Mouse (Mus musculus) stomach, embryonic 15.5 days (tissue): Measurements from ENCODE around the gene H6pd. TPM values are rescaled to one million over a fixed set of nuclear protein-coding genes. Genes with fewer than 3 reads are reported as not detected.

Experiments
- ATAC-seq: fragments of 200-750 bp; cut with Nextera tagmentation; 2 replicates; pipeline ENCODE4 v1.8.0; 2017; ENCODE audit warnings: low read depth, moderate number of reproducible peaks, moderate TSS enrichment; ENCODE audit not compliant: insufficient read depth, low FRiP score
- H3K27ac ChIP-seq: fragments of 300-500 bp; sonication (generic); 2 replicates; pipeline ENCODE4 v1.5.1; 2015; ENCODE audit warnings: mild to moderate bottlenecking, inconsistent platforms
- H3K27me3 ChIP-seq: fragments of 300-500 bp; sonication (generic); replicated peaks from 2 replicates; pipeline ENCODE4 v1.6.1; 2015; ENCODE audit warnings: inconsistent platforms
- H3K36me3 ChIP-seq: fragments of 300-500 bp; sonication (generic); 2 replicates; pipeline ENCODE4 v1.6.1; 2015; ENCODE audit warnings: inconsistent platforms
- H3K4me1 ChIP-seq: fragments of 300-500 bp; sonication (generic); 2 replicates; pipeline ENCODE4 v1.6.1; 2015; ENCODE audit warnings: inconsistent platforms
- H3K4me2 ChIP-seq: fragments of 300-500 bp; sonication (generic); 2 replicates; pipeline ENCODE4 v1.6.1; 2015; ENCODE audit warnings: mild to moderate bottlenecking, inconsistent platforms
- H3K4me3 ChIP-seq: fragments of 300-500 bp; sonication (generic); replicated peaks from 2 replicates; pipeline ENCODE4 v1.5.1; 2015; ENCODE audit warnings: inconsistent platforms
- H3K9ac ChIP-seq: fragments of 300-500 bp; sonication (generic); 2 replicates; pipeline ENCODE4 v1.6.1; 2015; ENCODE audit warnings: inconsistent platforms
- H3K9me3 ChIP-seq: fragments of 300-500 bp; sonication (generic); 2 replicates; pipeline ENCODE4 v1.6.1; 2016; ENCODE audit warnings: inconsistent platforms
- WGBS: fragments of 180-500 bp; shearing (Covaris S2); methylation state at CpG from one replicate; pipeline ENCODE4 v1.1.7; 2015; 5-methylcytosine and 5-hydroxymethylcytosine counted together
- polyA plus RNA-seq: library from polyadenylated mRNA; unstranded; fragments of >200 nt; fragmentation: Nextera tagmentation; extraction: Ambion mirVana; gene quantifications from 2 replicates; pipeline ENCODE4 v1.2.1, GENCODE M21; 2015

Gene H6pd
- polyA plus RNA-seq, 1 experiment from 2014 or later: 14.4 TPM

DNA sequence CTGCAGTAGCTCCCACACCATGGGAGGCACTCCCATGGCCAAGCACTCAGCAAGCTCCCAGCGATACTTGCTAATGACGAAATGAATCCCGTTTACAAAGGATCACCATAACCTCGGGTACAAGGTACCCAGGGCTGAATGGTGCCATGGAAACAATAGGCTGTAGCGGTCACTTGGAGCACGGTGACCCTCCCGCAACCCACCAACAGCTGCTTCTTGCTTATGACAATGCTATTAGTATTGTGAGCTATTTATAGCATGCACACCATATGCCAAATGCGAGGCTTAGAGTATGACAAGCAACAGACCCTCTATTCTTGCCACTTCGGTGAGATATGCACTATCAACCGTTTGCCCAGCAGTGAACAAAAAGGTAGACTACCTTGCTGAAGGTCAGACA lies 3.6 kb downstream of the H6pd start:
- Histone ChIP-seq H3K4me2 (no peak overlapping the region), H3K36me3 (no peaks in the 10 kb centered on the region), H3K27ac (no peak overlapping the region), H3K4me1 (peaks cover 60% of the 10 kb centered on the region), H3K4me3 (no peak overlapping the region), H3K9me3 (no peaks in the 10 kb centered on the region), H3K27me3 (no peaks in the 10 kb centered on the region), H3K9ac (no peak overlapping the region)
- ATAC-seq: no peak
- 85% methylated on average over 10 of the region's 10 CpGs for WGBS

DNA sequence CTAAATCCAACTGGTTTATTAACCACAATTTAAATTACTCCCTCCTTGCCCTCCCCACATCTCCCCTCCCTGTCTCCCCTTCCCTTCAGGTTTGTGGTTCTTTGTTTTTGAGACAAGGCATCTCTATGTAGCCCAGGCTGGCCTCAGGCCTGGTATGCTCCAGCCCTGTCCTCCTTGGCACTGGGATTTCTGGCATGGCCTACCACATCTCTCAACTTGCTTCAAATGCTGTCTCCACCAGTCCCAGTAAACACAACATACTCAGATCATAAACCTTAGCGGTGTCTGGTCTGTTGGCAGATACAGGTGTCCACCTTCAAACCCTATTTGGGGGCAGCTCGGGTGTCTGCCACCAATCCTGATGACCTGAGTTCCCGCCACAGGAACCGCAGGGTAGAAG lies 5.2 kb downstream of the H6pd start:
- WGBS: 57% methylated on average over 4 of the region's 4 CpGs
- H3K9ac ChIP-seq: no peak overlapping the region
- H3K9me3 ChIP-seq: no peaks in the 10 kb centered on the region
- no peaks in the 10 kb centered on the region for H3K27me3 ChIP-seq
- no peaks in the 10 kb centered on the region for H3K36me3 ChIP-seq
- peaks cover 61% of the 10 kb centered on the region for H3K4me1 ChIP-seq
- H3K4me2 ChIP-seq: no peak overlapping the region
- no peak overlapping the region for H3K4me3 ChIP-seq
- no peak for ATAC-seq
- H3K27ac ChIP-seq: peak overlapping the region; percentile 58

DNA sequence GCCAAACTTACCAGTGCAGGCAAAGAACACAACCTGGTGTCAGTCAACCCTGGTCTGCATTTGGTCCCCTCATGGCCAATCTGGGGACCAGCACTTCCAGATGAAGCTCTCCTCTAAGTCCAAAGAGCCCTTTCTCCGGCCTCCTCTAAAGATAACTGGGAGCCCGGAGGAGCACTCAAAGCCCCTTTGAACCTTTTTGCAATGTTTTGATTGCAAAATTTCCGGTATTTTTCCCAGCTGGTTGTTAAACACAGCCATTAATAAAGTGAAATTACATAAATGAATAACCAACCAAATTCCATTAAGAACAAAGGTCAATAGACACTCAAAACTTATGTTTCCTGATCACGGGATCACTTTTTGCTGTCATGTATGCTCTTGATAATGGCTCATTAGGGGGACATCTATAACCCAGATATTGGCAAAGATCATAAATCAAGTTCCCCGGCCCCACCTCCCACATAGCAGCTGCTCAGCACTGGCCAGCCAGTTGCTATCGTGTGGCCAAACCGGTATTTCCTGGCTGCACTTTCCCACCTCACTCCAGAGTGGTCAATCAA lies 5.7 kb downstream of the H6pd start:
- Histone ChIP-seq H3K9ac (no peak overlapping the region), H3K4me2 (peak overlapping the region; percentile 6; the same call in 1 of the 2 replicates), H3K27me3 (no peaks in the 10 kb centered on the region), H3K9me3 (no peaks in the 10 kb centered on the region), H3K4me3 (no peak overlapping the region), H3K4me1 (peaks cover 56% of the 10 kb centered on the region), H3K36me3 (no peaks in the 10 kb centered on the region), H3K27ac (peak overlapping the region; percentile 49)
- peak; percentile 62 for ATAC-seq
- WGBS: 17% methylated on average over 7 of the region's 7 CpGs

DNA sequence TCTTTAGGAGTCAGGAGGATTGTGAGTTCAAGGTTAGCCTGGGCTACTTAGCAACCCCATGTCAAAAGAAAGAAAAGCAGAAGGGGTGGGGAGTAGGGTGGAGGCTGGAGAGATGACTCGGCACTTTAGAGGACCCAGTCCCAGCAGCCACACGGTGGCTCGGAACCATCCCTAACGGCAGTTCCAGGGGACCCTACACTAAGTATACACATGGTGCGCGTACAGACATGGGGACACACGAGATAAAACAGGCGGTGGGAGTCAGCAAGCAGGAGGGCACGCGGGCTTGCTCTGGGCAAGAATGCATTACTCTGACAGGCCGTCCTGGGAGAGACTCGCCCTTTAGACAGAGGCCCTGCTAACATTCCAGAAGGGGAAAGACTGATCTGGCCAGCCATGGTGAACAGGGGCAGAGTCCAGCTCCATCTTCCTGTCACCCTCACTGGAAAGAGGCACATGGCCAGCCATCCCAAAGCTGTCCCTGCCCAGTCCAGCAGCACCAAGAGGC lies 6.7 kb downstream of the H6pd start:
- Histone ChIP-seq H3K27me3 (no peaks in the 10 kb centered on the region), H3K4me1 (peaks cover 50% of the 10 kb centered on the region), H3K4me2 (peak overlapping the region; percentile 21; the same call in 1 of the 2 replicates), H3K4me3 (no peak overlapping the region), H3K36me3 (no peaks in the 10 kb centered on the region), H3K9ac (no peak overlapping the region), H3K27ac (peak overlapping the region; percentile 49), H3K9me3 (no peaks in the 10 kb centered on the region)
- WGBS: 44% methylated on average over 12 of the region's 12 CpGs
- no peak for ATAC-seq

DNA sequence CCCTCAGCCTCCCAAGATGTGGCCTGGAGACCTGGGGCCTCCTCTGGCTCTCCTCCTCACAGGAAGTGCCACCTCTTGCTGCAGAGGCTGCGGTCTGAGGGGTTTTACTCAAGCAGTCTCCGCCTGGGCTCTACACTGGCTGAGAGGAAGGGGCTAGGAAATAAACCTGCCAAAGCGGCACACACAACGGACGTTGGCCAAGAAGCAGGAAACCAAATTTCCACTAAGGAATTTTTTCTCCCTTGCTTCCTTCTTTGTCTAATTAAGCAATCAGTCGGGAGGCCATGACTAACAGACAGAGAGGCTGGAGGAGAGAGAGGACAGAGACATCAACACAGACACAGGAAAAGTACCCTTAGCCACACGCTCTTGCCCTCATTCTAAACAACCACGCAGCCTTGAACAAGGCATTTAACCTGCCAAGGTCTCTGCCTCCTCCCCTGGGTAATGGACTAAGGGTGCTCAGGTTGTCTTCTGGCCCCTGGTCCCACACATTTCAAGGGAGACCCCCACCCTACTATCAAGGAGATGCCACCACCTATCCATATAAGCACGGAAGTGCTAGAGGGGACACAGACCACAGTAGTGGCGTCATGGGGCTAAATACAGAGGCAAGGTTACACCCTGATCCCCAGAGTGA lies 7.5 kb downstream of the H6pd start:
- no peak for ATAC-seq
- whole genome bisulfite sequencing: 52% methylated on average over 10 of the region's 10 CpGs

DNA sequence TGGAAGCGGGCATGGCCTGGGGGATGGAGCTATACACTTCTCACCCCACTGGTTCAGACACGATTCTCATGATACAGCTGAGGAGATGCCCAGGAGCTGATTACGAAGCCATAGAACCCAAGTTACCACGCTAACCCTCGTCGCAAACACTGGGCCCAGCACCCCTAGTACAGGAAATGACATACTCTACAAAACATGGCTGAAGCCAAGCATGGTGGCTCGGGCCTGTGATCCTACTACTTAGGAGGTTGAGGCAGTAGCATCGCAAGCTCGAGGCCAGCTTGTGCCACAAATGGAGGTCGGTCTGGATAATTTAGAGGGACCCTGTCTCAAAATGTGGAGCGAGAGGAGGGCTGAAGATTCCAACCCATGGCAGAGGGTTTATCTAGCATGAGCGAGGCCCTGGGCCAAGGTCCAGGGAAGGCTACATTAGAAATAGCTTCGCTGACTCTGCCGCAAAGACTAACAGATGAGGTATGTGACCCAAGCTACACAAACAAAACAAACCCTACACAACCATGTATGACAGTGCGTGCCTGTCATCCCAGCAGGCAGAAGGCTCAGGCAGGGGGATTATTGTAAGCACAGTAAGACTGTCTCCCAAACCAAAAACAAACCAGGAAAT lies 8.8 kb downstream of the H6pd start:
- WGBS: 78% methylated on average over 15 of the region's 15 CpGs
- Histone ChIP-seq H3K27ac (0 out of 2 replicates have a peak overlapping the region, but pooled peaks have one; percentile 61), H3K36me3 (no peaks in the 10 kb centered on the region), H3K9ac (no peak overlapping the region), H3K27me3 (no peaks in the 10 kb centered on the region), H3K4me3 (no peak overlapping the region), H3K4me1 (peaks cover 55% of the 10 kb centered on the region), H3K4me2 (no peak overlapping the region), H3K9me3 (no peaks in the 10 kb centered on the region)
- ATAC-seq: no peak

More for the DNA sequence above, 7.5 kb downstream of the H6pd start:
- Histone ChIP-seq H3K27me3 (no peaks in the 10 kb centered on the region), H3K27ac (peak overlapping the region; percentile 61), H3K4me2 (peak overlapping the region; percentile 9), H3K4me3 (no peak overlapping the region), H3K36me3 (no peaks in the 10 kb centered on the region), H3K9ac (no peak overlapping the region), H3K9me3 (no peaks in the 10 kb centered on the region), H3K4me1 (peaks cover 52% of the 10 kb centered on the region)

DNA sequence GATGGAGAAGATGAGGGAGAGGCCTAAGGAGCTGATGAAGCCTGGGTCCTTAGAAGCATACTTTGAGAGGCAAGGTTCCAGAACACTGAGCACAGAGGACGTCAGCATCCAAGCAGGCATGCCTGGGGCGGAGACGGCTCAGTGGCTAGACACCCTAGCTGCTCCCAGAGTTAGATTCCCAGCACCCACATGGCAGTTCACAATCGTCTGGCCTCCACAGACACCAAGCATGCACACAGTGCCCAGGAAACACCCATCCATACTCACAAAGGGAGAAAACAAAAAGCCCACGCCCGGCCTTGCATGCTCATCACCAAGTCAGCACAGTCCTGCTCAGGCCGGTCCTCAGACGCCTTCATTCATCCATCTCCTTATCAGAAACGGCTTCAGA lies 9.3 kb downstream of the H6pd start:
- H3K9me3 ChIP-seq: no peaks in the 10 kb centered on the region
- WGBS: 81% methylated on average over 9 of the region's 9 CpGs
- no peak overlapping the region for H3K27ac ChIP-seq
- H3K27me3 ChIP-seq: no peaks in the 10 kb centered on the region
- H3K4me1 ChIP-seq: peaks cover 55% of the 10 kb centered on the region
- H3K9ac ChIP-seq: no peak overlapping the region
- ATAC-seq: no peak
- no peak overlapping the region for H3K4me2 ChIP-seq
- H3K36me3 ChIP-seq: no peaks in the 10 kb centered on the region
- no peak overlapping the region for H3K4me3 ChIP-seq

DNA sequence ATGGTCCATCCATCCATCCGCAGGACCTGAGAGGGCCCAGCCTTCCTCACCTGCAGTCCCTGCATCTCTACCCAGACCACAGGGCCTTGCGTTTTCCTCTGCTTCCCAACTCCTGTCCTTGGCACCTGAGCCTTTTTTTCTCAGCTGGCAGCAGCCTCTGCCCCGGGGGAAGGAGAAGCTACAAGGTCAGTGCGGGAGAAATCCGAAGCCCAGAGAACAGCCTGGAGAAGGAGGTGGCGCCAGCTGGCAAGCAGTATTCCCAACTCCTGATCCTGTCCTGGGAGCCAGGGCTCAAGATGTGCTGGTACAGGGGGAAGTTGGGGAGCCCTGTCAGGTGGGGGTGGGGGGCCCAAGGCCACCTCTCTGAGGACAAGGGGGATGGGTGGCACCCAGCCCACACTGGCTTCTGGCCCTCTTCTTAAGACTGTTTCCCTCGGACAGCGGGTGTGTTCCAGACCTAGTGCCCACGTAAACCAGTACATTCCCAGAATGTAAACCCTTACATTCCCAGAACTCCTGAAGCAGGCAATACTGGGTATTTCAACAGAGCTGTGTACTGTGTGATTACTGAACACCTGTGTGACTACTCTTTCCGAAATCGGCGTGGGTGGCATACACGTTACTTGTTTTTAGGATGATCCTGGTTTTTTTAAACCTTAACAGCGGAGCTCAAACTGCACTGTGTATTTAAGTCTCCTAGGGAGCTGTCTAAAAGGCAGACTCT lies 9.9 kb downstream of the H6pd start:
- Histone ChIP-seq H3K9ac (no peak overlapping the region), H3K4me2 (no peak overlapping the region), H3K4me1 (peaks cover 51% of the 10 kb centered on the region), H3K36me3 (no peaks in the 10 kb centered on the region), H3K4me3 (no peak overlapping the region), H3K27me3 (no peaks in the 10 kb centered on the region), H3K9me3 (no peaks in the 10 kb centered on the region), H3K27ac (no peak overlapping the region)
- ATAC-seq: no peak
- 83% methylated on average over 14 of the region's 14 CpGs for WGBS

DNA sequence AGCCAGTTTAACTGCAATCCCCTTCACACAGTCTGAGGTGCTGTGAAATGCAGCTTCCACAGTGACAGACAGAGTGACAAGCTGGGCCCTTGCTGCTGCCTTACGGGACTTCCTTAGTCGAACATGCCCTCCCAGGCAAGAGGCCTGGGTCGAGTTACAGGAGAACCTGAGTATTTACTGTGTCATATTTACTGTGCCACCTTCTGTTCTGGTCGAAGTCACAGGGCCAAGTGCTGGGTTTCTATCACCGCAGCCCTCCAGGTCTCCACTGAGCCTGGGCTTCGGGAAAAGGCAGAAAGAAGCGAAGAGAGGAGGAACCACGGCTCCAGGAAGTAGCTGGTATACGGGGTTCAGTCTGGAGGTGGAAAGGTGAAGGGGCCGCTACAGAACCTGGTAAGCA lies 10.8 kb downstream of the H6pd start:
- H3K4me1 ChIP-seq: peaks cover 44% of the 10 kb centered on the region

DNA sequence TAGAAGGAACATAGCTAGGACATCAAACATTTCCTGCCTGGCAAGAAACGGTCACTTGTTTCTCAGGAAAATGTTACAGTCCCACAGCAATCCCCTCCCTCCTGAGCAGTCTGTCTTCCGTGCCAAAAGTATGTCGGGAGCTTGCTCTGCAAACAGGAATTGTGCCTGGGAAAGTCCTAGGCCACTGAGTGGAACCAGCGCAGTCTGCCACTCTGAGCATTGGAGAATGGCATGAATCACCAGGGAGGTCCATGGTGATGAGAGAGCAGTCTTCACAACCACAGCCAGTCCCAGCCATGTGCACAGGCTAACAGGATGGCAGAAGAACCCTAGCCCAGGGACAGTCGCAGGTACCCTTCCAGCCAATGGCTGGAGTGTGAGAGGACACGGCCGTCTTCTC lies 12.4 kb downstream of the H6pd start:
- Histone ChIP-seq H3K9me3 (no peaks in the 10 kb centered on the region), H3K27me3 (no peaks in the 10 kb centered on the region), H3K4me3 (no peak overlapping the region), H3K9ac (no peak overlapping the region), H3K27ac (no peak overlapping the region), H3K36me3 (no peaks in the 10 kb centered on the region), H3K4me1 (peaks cover 32% of the 10 kb centered on the region), H3K4me2 (no peak overlapping the region)
- ATAC-seq: no peak
- 71% methylated on average over 7 of the region's 7 CpGs for WGBS

More for the DNA sequence above, 10.8 kb downstream of the H6pd start:
- H3K4me3 ChIP-seq: no peak overlapping the region
- no peaks in the 10 kb centered on the region for H3K36me3 ChIP-seq
- H3K4me2 ChIP-seq: no peak overlapping the region
- peak overlapping the region; percentile 49; the same call in 1 of the 2 replicates for H3K27ac ChIP-seq
- H3K9me3 ChIP-seq: no peaks in the 10 kb centered on the region
- ATAC-seq: no peak; the same call in 1 of the 2 replicates
- H3K27me3 ChIP-seq: no peaks in the 10 kb centered on the region
- H3K9ac ChIP-seq: no peak overlapping the region
- 60% methylated on average over 10 of the region's 10 CpGs for WGBS

DNA sequence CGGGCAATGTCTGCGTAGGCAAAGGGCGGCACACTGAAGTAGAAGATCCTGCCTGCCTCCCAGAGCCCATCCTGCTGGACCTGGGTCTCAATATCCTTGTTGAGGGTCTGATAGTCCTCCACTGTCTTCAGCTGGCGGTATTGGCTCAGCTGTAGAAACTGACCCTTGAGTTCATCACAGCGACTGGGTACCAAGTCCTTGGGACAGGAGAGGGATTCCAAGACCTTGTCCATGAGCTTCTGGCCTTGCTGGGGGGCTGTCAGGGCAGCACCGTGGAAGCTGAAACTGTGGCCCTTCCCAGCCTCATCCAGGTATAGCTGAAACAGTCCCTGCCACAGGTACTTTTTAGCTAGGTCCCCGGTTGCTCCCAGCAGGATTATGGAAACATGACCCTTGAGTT lies 12.9 kb downstream of the H6pd start:
- H3K9me3 ChIP-seq: no peaks in the 10 kb centered on the region
- ATAC-seq: no peak
- H3K27me3 ChIP-seq: no peaks in the 10 kb centered on the region
- no peaks in the 10 kb centered on the region for H3K36me3 ChIP-seq
- 83% methylated on average over 7 of the region's 7 CpGs for WGBS
- no peak overlapping the region for H3K4me3 ChIP-seq
- no peak overlapping the region for H3K9ac ChIP-seq
- H3K4me2 ChIP-seq: no peak overlapping the region
- peaks cover 32% of the 10 kb centered on the region for H3K4me1 ChIP-seq
- no peak overlapping the region for H3K27ac ChIP-seq

DNA sequence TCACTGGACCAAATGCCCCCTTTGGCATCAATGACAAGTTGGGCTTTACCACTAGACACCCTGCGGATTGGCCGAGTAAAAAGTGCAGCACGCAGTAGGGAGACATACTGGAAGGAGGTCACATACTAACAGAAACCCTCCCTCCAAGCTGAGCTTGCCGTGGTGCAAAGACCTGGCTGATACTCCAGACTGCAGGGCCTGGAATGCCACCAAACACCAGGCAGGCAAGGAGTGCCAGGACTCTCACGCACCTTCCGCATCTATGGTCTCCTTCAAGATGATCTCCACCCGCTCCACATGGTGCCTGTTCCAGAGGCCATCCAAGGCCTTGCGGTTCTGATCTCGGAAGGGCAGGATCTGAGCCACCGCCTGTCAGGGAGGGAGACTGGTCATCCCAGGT lies 14.6 kb downstream of the H6pd start:
- H3K4me2 ChIP-seq: no peak overlapping the region
- H3K27me3 ChIP-seq: no peaks in the 10 kb centered on the region
- H3K9me3 ChIP-seq: no peaks in the 10 kb centered on the region
- WGBS: 91% methylated on average over 10 of the region's 10 CpGs
- no peak for ATAC-seq
- H3K4me3 ChIP-seq: no peak overlapping the region
- peaks cover 29% of the 10 kb centered on the region for H3K4me1 ChIP-seq
- no peak overlapping the region for H3K27ac ChIP-seq
- H3K36me3 ChIP-seq: no peaks in the 10 kb centered on the region
- H3K9ac ChIP-seq: no peak overlapping the region
